Mouse (Mus musculus): Measurements from ENCODE around the gene Nemp1.

- TF ChIP-seq CTCF (IDR thresholded peaks at IDR 0.05; ENCODE audit: insufficient read depth, low read length) (no peak), POLR2A (IDR thresholded peaks at IDR 0.05; ENCODE audit: borderline replicate concordance, extremely low read depth, low read depth, low read length) (no peak)
These were observed 32.3 kb downstream of the Nemp1 start for GRCm38 (mm10) chr10:127698966-127699365.

Measured in lung, adult 2 months (tissue).